Mouse (Mus musculus) brain, embryonic 14.5 days (tissue): ENCODE measurements around the gene Eid3. TPM values are rescaled to one million over a fixed set of nuclear protein-coding genes. Genes with fewer than 3 reads are reported as not detected.

Experiments used
- DNase-seq: peaks from one replicate; pipeline ENCODE4 v3.0.0-alpha.2; 2011; ENCODE audit warnings: low read depth
- CTCF ChIP-seq: fragments of 200-500 bp; IDR thresholded peaks from 2 replicates; pipeline ENCODE4 v1.5.1; 2012; ENCODE audit warnings: inconsistent platforms, mild to moderate bottlenecking, moderate library complexity, borderline replicate concordance; ENCODE audit not compliant: insufficient read depth, insufficient read length; ENCODE audit errors: extremely low read depth
- POLR2A ChIP-seq: fragments of 200-500 bp; IDR thresholded peaks from 2 replicates; pipeline ENCODE4 v1.6.1; 2012; ENCODE audit warnings: mild to moderate bottlenecking, inconsistent platforms, borderline replicate concordance; ENCODE audit not compliant: poor library complexity, insufficient read depth, insufficient read length, severe bottlenecking; ENCODE audit errors: extremely low read depth
- polyA plus RNA-seq: library from polyadenylated mRNA; depleted of rRNA; stranded (reverse); fragments of >200 nt; gene quantifications from 2 replicates; pipeline ENCODE4 v1.2.3, GENCODE M21; 2012

Eid3 gene
- polyA plus RNA-seq, 1 experiment, result 1.2 TPM

DNA sequence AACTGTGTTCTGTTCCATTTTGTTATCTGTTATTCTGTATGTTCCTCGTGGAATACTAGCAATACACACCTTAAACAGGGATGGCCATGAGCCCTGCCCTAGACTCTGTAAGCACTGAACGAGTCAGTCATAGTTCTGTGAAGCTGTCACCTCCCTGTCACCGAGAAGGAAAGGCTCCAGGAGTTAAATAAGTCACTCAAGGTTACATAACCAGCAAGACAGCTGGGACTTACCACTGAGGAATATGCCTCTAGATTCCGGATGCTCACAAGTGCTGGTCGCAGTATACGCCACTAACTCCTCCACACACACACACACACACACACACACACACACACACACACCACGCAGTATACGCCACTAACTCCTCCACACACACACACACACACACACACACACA, 21.7 kb upstream of the Eid3 start:
- TF ChIP-seq POLR2A, result no peak
- no peak for TF ChIP-seq CTCF
- DNase-seq, result no peak

DNA sequence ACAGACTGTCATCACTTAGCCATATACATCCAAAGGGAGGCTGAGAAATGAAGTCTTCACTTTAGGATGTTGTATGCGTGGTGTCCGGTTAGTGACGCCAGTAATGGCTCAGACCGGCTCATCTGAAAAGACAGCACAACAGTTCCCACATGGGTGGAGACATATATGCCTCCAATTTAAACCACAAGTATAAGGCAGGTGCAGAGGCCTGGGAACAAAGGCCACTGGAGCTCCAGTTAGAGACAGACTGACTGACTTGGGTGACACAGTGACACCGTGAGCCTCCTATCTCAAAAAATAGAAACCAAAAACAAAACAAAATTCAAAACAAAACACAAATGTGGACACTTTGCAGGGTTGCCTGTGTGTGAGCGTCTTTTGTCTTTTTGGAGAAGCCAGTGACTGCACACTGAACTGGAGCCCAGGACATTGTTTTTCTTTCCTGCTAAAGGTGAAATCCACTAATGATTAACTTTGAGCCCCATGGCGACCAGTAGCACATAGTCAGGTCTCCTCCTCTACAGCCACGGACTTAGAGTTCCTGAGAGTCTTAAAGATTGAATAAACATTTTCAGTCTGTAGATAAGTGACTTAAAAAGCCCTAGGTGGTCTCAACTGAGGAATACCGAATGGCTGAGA, 18.5 kb upstream of the Eid3 start:
- no peak for DNase-seq
- TF ChIP-seq POLR2A, result no peak
- TF ChIP-seq CTCF, result no peak

DNA sequence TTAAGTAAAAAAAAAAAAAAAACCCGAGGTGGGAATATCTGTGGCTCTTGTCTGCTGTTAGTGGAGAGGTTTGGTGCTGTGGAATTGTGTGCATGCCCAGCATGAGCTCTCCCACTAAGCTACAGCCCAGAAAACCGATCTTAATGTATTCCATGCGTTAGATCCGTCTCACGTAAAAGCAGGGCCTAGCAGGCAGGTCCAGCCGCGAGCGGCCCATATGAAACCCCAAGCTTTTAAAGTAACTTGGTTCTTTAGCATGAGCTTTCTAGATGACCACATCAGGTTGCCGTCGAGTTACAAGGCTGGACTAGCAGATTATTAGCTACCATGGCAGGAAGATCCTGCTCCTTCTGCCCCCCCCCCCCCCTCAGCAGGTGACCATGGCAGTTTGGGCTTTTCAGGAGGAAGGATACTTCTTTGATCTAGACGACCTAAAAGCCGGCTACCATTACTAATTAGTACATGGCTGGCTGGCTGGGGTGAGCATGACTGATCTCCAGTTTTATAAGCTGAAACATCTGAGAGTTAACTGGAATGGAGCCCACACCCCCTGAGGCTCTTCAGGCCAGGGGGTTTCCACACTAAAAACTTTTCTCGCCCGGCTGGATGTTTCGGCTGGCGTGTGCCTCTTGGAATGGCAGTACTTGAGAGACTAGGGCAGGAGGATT, 16.6 kb upstream of the Eid3 start:
- TF ChIP-seq CTCF (no peak), POLR2A (no peak)

DNA sequence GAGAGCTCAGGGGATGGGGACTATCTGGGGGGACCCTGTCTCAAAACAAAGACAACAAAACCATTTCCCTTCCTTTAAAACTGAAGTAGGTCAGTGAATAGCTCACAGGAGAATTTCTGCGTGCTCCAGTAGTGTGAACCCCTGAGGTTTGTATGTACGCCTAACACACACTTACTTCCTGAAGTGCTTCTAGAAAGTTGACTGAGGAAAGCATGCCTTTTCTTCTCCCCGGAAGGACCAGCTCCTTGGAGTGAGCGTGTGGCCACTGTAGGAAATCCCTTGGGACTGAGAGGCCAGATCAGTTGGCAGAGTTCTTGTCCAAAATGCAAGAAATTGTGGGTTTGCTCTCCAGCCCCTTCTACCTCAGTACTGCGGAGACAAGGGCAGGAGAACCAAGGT, 16.1 kb upstream of the Eid3 start:
- no peak for DNase-seq
- no peak for TF ChIP-seq POLR2A
- TF ChIP-seq CTCF, result no peak

More for the DNA sequence above, 16.6 kb upstream of the Eid3 start:
- DNase-seq, result no peak

DNA sequence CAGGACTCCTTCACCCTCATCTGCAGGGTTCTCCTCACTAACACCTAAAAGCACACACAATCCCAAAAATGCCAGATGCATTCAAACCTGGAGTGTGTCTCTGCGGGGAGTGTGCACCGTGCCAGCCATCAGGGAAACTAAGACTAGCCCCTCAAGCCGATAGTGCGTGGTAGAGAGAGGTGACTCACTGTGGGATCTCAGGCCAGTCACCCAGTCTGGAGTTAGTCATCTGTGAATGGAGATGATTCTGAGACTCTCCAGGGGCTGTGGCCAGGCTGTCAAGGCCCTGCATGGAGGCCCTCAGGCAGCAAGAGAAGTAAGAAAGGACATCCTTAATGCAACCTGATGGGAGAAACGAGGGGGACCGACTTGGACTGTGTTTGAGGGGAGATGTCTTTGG, 14.7 kb upstream of the Eid3 start:
- no peak for DNase-seq
- no peak for TF ChIP-seq POLR2A

DNA sequence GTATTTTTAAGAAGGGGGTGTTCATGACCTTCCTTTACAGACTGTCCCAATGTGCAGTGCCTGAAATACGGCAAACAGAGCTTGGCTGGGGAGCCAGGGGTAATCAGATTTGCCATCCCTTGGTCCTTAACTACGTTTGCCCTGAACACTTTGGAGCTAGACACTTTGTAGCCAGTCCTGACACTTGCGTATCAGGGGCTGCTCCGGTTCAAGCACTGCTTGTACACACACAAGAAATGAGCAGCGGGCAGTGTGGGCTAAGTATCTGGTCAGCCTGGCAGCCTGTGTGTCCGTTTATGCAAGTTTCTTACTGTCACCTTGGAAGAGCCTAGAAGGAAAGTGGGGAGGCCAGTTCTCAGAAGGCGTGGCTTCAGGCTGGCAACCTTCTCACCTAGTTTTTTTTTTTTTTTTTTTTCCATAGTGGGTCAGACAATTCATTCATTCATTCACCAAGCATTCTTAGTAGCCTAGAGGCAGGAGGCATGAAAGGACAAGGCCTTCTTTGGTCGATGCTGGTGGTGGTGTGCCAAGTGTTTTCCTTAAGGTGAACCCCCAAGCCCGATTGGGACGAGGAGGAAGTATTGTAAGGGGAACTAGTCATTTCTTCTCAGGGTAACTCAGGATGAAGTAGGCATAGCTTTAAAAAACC, 8.3 kb upstream of the Eid3 start:
- no peak for TF ChIP-seq CTCF
- no peak for TF ChIP-seq POLR2A
- no peak for DNase-seq

DNA sequence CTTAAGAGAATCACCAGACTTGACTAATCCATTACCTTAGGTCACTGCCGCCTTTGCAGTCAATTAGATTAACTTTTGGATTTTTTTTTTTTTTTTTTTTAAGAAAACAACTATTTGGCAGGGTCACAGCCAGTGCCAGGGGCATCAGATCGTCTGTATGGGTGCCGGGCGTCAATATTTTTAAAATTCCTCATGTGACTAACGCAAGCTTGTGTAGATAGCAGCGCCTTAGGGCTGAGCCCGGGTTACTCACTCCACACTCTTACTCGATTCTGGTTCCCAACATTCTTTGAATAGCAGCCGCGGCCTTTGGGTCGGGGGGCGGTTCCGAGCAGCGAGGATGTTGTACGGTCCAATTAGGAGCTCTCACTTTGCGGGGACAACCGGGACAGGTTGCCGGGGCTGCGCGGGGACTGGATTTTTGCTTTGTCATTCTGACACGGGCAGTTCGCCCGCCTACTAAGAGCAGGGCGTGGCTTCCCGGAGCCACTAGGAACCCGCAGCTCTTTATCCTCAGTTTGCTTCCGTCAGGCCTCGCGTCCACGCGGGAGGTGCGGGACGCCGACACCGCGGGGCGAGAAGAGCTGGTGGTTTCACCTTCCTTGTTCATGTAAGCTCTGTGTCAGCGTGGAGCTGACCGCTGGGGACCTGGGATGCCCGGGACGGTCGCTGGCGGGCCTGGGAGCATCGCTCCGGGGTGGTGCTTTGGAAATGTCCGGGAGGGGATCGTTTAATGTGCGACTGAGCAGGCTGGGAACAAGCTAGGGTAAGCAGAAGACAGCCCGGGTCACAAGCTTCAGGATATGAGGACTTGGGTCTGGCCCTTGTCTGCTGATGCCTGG, 7.5 kb upstream of the Eid3 start:
- TF ChIP-seq POLR2A (peak; percentile 53; the same call in 1 of the 2 replicates), CTCF (no peak)
- peak; percentile 95 for DNase-seq

DNA sequence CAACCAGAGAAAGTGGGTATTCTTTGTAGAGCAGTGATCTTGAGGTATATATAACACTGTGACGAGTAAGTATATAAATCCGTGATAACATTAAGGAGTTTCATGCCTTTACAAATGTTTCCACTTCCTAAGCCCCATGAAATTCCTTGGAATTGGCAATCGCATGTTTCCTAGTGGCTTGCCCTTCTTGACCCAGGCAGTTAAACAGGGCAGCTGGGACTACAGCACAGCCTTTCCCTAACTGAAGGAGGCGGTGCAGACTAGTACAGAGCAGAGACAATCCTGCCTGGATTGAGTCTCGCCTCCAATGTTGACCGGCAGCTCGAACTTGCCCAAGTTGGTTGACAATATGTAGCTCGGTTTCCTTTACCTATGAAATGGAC, 6.9 kb upstream of the Eid3 start:
- TF ChIP-seq CTCF (peak; percentile 13; the same call in 1 of the 2 replicates), POLR2A (no peak)
- DNase-seq, result peak; percentile 81

DNA sequence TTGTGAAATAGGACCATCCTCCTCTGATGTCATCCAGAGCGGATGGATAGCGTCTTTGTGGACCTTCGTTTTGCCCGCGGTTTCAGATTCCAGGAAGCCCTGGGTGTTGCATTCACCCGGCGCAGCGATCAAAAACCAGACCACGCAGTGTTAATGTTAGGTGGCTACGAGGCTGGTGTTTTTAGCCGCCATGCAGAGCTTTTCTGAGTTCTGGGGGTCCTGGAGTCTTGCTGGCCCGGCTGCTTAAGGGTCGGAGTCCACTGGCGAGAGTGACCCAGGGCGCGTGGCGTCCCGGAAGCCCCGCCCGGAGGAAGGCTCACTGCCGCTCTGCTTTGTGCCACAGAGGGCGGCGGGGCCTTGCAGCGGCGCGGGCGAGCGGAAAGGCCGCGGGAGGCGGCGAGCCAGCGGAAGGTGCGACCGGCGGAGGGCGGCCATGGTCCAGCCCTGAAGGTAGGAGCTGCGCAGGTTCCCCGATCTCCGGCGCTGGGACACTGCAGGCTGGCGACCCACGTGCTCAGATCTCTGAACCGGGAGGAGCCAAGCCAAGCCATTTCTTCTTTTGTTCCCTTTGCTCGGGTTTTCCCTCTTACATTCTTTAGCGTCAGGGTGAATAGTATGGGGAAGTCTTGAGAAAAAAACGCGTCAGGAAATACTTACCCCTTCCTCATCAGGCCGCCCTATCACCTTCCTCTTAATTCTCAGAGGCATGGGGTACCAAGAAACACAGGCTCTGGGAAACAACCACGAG, 6.1 kb upstream of the Eid3 start:
- TF ChIP-seq CTCF (no peak), POLR2A (peak; percentile 55)
- peak; percentile 81 for DNase-seq

DNA sequence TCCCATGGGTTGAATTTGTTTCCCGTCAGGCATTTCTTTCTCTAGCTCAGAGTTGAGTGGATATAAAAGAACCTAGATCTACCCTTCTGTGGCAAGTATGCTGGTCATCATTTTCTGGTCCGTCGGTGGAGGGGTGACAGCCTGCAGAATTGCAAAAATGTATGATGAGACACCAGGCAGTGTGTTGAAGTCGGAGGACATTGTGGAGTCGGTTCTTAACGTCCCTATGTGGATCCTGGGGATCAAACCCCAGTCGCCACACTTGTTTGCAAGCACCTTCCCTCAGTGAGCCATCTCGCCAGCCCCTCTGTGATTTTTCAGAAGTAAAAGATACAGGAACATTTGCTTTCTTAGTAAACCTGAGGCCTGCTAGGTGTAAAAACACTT, 5.5 kb upstream of the Eid3 start:
- TF ChIP-seq POLR2A, result no peak
- peak; percentile 62 for DNase-seq
